Mouse (Mus musculus) testis, adult 2 months (tissue): ENCODE measurements around the gene Baz1a. TPM values are rescaled to one million over a fixed set of nuclear protein-coding genes. Genes with fewer than 3 reads are reported as not detected.

Experiments used
- H3K27ac ChIP-seq: fragments of 200-500 bp; 2 replicates; pipeline ENCODE4 v1.5.1; 2012; ENCODE audit warnings: low read depth, low read length; ENCODE audit not compliant: control insufficient read depth, insufficient read depth
- H3K27me3 ChIP-seq: fragments of 200-500 bp; 2 replicates; pipeline ENCODE4 v1.6.1; 2012; ENCODE audit warnings: mild to moderate bottlenecking, low read length, moderate library complexity; ENCODE audit not compliant: control insufficient read depth, insufficient read depth
- H3K36me3 ChIP-seq: fragments of 200-500 bp; 2 replicates; pipeline ENCODE4 v1.6.1; 2012; ENCODE audit warnings: mild to moderate bottlenecking, low read length; ENCODE audit not compliant: control insufficient read depth, insufficient read depth
- H3K4me1 ChIP-seq: fragments of 200-500 bp; 2 replicates; pipeline ENCODE4 v1.6.1; 2012; ENCODE audit warnings: low read length; ENCODE audit not compliant: control insufficient read depth, insufficient read depth
- H3K4me3 ChIP-seq: fragments of 200-500 bp; 2 replicates; pipeline ENCODE4 v1.5.1; 2012; ENCODE audit warnings: low read depth, mild to moderate bottlenecking, low read length, moderate library complexity, mixed read lengths; ENCODE audit not compliant: control insufficient read depth
- CTCF ChIP-seq: fragments of 200-500 bp; IDR thresholded peaks from 2 replicates; pipeline ENCODE4 v1.5.1; 2012; ENCODE audit warnings: low read depth, mild to moderate bottlenecking, inconsistent platforms, low read length, moderate library complexity; ENCODE audit not compliant: control insufficient read depth, insufficient read depth, insufficient replicate concordance
- POLR2A ChIP-seq: fragments of 200-500 bp; IDR thresholded peaks from 2 replicates; pipeline ENCODE4 v1.6.1; 2012; ENCODE audit warnings: low read depth, mild to moderate bottlenecking, inconsistent platforms, low read length, moderate library complexity; ENCODE audit not compliant: control insufficient read depth
- polyA plus RNA-seq: library from polyadenylated mRNA; depleted of rRNA; stranded (reverse); fragments of >200 nt; gene quantifications from 2 replicates; pipeline ENCODE4 v1.2.3, GENCODE M21; 2012

Gene Baz1a
- polyA plus RNA-seq, 1 experiment = 50.0 TPM

DNA sequence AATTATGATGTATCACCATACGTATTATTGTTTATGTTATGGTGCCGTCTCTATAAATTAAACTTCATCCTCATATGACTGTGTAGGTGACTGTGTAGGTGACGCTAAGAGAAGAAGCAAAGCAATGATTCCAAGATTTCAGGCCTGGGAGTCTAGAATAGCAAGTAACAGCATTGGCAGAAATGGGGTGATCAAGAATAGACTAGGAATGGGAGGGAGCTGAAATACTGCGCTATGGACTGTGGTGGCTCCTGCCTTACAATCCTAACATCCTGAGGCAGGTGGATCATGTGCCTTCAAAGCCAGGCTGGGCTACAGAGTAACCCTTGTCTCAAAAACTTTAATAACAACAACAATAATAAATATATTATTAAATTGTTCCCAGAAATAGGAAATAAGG, 19.7 kb downstream of the Baz1a start:
- H3K27ac ChIP-seq = no peak overlapping the region; the same call in 1 of the 2 replicates
- no peaks in the 10 kb centered on the region for H3K27me3 ChIP-seq
- peaks cover 5% of the 10 kb centered on the region for H3K4me1 ChIP-seq
- H3K4me3 ChIP-seq = peak overlapping the region; percentile 38
- no peaks in the 10 kb centered on the region for H3K36me3 ChIP-seq
- TF ChIP-seq CTCF = no peak
- TF ChIP-seq POLR2A = no peak

DNA sequence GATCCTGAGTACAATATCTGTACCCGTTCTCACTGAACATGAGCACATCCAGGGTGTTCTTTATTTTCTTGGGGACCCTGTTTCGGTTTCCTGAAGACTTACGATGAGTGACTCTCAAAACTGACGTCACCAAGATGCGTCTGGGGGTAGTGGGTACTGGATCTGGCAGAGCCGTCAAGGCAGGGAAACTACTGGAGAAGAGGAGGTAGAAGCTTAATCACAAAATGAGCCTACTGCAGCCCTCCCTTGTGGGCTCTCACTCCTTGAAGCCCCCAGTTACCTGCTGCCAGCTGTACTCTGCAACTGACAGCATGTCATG, 20.1 kb downstream of the Baz1a start:
- H3K4me1 ChIP-seq = peaks cover 5% of the 10 kb centered on the region
- H3K27ac ChIP-seq = peak overlapping the region; percentile 57
- H3K4me3 ChIP-seq = peak overlapping the region; percentile 78
- H3K27me3 ChIP-seq = no peaks in the 10 kb centered on the region
- no peak for TF ChIP-seq POLR2A
- TF ChIP-seq CTCF = no peak
- H3K36me3 ChIP-seq = no peaks in the 10 kb centered on the region

DNA sequence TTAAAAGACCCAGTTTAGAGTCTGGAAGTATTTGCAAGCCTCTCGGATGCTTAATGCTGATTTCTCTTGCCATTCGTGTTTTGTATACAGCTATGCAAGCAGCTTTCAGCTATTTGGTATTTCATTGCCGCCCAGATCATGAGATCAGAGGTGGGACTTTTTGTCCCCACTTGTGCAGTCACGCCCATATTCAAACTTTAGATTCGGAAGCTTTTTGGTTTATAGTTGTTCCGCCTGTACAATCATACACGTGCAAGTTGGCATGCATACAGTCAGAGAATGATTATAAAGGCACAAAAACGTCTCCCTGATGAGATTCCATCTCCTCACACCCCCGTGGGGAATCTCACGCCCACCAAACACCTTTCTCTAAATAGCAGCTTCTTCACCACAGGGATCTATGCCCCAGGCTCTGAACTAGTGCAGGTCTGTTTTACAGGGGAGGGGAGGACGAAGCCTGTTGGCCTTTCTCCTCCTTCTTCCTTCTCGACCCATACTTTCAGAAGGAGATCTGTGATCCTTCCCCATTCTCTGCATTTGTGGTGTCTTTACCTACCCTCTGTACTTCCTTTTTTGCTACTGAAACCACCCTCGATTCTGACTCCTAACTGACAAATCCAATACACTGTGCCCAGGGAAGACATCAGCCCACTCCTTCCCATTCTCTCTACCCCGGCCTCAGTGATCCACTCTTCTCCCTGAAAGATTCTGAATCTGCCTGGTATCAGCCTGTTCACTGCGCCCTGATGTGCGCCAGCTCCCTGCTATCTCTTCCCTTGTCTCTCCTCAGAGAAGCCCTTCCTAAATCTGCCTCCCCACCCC, 20.7 kb downstream of the Baz1a start:
- H3K4me1 ChIP-seq = peaks cover 5% of the 10 kb centered on the region
- H3K36me3 ChIP-seq = no peaks in the 10 kb centered on the region
- H3K4me3 ChIP-seq = peak overlapping the region; percentile 78
- peak overlapping the region; percentile 57 for H3K27ac ChIP-seq
- TF ChIP-seq POLR2A (no peak), CTCF (no peak)
- no peaks in the 10 kb centered on the region for H3K27me3 ChIP-seq

DNA sequence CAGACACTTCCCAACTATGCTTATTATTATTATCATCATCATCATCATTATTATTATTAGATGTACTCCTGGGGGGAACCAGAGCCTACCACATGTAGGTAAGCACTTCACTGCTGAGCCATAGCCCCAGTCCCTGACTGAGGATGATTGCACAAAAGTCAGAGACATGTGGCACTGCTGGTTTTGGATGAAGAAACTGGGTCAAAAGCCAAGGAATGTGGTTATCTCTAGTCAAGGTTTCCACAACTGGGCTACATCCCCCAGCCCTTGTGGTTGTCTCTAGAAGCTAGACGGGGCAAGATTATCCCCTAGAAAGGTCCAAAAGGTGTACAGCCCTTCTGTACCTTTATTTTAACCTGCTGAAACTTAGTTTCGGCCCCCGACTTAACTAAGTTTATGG, 21.3 kb downstream of the Baz1a start:
- Histone ChIP-seq H3K27ac (no peak overlapping the region), H3K4me3 (no peak overlapping the region), H3K36me3 (no peaks in the 10 kb centered on the region), H3K4me1 (peaks cover 5% of the 10 kb centered on the region), H3K27me3 (no peaks in the 10 kb centered on the region)
- TF ChIP-seq CTCF (no peak), POLR2A (no peak)

DNA sequence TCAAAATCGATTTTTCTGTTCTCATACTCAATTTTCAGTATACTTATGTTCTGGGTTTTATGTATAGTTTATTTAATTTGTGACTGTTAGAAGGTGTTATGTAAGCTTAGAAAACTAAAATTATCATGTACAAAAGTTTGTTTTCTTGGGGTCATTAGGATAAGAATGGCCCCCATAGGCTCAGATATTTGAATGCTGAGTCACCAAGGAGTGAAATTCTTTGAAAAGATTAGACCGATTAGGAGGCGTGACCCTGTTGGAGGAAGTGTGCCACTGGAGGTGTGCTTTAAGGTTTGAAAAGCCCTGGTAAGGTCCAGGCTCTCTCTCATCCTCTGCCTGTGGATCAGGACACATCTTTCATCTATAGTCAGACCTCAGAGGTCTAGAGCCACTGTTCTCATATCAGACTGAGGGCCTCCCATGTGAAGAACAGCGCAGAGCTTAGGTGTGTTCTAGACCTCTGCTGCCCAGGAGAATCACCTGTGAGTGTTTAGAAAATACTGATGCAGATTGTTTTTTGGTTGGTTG, 25.8 kb downstream of the Baz1a start:
- H3K4me1 ChIP-seq = 0 out of 2 replicates have a peak, but pooled peaks cover 2% of the 10 kb centered on the region
- H3K27ac ChIP-seq = no peak overlapping the region
- H3K4me3 ChIP-seq = peak overlapping the region; percentile 14
- no peak for TF ChIP-seq POLR2A
- no peak for TF ChIP-seq CTCF
- no peaks in the 10 kb centered on the region for H3K36me3 ChIP-seq
- no peaks in the 10 kb centered on the region for H3K27me3 ChIP-seq

DNA sequence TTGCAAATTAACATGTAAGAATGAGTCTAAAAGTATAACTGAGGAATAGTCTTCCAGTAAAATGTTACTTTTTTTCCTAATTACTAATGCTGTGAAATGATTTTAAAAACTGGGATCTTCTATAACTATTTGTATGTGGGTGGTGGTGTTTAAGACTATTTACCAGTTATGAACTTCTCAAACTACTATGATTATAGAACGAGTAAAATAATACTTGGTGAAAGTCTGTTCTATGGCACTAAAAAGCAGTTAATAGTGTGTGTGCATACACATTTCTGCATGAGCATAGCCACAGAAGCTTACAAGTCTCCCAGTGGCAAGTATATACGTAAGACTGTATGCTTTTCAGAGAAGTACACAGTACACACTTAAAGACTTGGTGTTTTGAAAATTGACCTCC, 27.0 kb downstream of the Baz1a start:
- H3K27ac ChIP-seq = no peak overlapping the region
- no peak for TF ChIP-seq CTCF
- TF ChIP-seq POLR2A = no peak
- peaks cover 3% of the 10 kb centered on the region; the same call in 1 of the 2 replicates for H3K4me1 ChIP-seq
- no peaks in the 10 kb centered on the region for H3K27me3 ChIP-seq
- H3K36me3 ChIP-seq = no peaks in the 10 kb centered on the region
- no peak overlapping the region; the same call in 1 of the 2 replicates for H3K4me3 ChIP-seq

DNA sequence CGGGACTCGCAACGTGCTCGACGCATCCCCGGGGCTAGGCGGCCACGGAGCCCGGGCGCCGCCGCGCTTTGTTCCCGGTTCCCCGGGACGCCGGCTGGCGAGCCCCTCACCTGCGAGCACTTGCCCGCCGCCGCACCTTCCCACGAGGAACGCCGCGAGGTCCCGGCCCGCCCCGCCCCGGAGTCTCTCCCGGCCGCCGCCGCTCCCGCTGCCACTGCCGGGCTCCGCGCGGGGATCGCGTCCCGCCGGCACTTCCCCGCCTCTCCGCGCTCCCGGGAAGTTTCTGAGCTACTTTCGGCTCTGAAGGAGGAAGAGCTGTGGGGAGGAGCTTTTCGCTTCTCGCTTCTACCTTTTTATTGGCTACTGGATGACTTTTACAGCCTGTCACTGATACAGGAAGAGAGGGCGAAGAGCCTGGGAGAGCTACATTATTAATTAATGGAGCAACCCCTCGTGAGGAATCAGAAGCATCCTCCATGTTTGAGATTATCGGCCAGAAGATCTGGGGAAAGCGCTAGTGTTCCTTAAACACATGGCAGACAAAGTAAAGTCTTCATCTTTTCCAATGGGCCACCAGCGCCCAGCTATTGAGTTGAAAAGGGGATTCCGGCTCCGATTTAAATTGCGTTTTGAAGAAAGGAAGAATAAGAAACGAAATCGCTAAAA, 28.0 kb downstream of the Baz1a start, which contains the start of gene Gm20403:
TSS of gene Gm20403 (minus strand) at position 478 of the 666 bp plus-strand sequence.
- peaks cover 3% of the 10 kb centered on the region; the same call in 1 of the 2 replicates for H3K4me1 ChIP-seq
- H3K4me3 ChIP-seq = peak within 1 kb of the TSS; percentile 97
- H3K36me3 ChIP-seq = no peaks in the 10 kb centered on the region
- peak within 1 kb of the TSS; percentile 93 for H3K27ac ChIP-seq
- H3K27me3 ChIP-seq = no peaks in the 10 kb centered on the region
- TF ChIP-seq POLR2A (peak; percentile 53; the same call in 1 of the 2 replicates), CTCF (no peak)
